Mouse (Mus musculus) forelimb bud, embryonic 11.5 days (tissue): Measurements from ENCODE around the gene Hsd11b1.

ENCODE experiments used
- DNase-seq: peaks from one replicate; pipeline ENCODE4 v3.0.0-alpha.2; 2012; ENCODE audit warnings: low read depth, low spot score

The Hsd11b1 gene

GRCm38 (mm10) chr1:193243571-193244193, 20.2 kb downstream of the Hsd11b1 start:
- DNase-seq, result no peak

GRCm38 (mm10) chr1:193242863-193243262, 21.0 kb downstream of the Hsd11b1 start:
- DNase-seq, result no peak

GRCm38 (mm10) chr1:193242238-193242637, 21.6 kb downstream of the Hsd11b1 start:
- no peak for DNase-seq

GRCm38 (mm10) chr1:193241436-193241835, 22.4 kb downstream of the Hsd11b1 start:
- no peak for DNase-seq

GRCm38 (mm10) chr1:193238426-193238825, 25.4 kb downstream of the Hsd11b1 start:
- no peak for DNase-seq

DNA sequence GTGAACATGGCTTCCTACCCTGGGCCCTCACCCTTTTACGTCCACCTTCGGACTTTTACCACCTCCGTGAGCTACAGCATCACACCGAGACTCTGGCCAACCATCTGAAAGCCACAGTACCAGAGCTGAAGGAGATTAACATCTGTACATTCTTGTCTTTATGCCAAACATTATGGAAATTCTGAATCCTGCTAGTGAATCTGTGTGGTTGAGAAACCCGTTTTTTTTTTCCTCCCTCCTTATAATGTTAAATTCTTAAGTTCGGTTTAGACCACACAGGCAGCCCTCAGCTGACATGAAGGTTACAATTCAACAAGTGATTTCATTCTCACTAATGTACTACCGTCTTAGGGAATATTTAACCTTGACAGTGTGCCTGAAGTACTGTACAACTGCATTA, 28.9 kb downstream of the Hsd11b1 start:
- no peak for DNase-seq

DNA sequence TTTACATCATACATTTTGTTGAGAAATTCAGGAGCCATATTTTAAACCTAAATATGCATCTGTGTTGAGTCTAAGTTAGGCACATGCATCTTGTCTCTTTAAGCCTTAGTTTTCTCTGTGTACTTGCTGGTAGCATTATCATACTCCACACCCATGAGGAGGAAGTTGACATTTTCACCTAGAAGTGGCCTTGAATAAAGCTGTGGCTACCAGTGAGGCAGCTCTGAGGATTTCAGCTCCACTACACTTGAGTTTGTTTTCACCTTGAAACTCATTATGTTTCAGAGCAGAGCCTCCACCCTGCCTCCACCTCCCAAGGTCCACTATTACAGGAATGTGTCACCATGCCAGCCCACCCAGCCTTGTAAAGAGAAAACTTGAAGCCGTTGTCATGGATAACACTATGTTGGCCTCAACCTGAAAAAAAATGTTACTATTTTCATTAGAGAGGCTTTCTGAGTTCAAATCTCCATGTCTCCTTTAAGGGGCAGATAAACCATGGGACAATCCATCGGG, 29.7 kb downstream of the Hsd11b1 start:
- no peak for DNase-seq

DNA sequence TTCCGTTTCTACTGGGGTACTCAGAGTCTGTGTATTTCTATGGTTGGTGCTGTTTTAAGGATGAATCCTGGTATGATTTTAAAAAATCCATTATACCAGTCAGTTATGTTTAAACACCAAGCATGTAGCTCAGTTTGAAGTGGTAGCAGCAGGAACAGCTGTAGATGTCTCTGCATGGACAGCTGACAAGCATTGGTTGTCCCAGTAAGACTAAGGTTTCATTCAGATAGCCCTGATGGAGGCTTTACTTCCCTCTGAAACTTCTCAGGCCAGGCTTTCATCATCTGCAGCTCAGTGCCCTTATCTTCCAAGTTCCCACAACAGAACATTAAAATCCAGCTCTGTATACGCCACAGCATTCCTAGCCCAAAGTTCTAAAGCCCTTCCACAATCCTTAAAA, 31.1 kb downstream of the Hsd11b1 start:
- no peak for DNase-seq

DNA sequence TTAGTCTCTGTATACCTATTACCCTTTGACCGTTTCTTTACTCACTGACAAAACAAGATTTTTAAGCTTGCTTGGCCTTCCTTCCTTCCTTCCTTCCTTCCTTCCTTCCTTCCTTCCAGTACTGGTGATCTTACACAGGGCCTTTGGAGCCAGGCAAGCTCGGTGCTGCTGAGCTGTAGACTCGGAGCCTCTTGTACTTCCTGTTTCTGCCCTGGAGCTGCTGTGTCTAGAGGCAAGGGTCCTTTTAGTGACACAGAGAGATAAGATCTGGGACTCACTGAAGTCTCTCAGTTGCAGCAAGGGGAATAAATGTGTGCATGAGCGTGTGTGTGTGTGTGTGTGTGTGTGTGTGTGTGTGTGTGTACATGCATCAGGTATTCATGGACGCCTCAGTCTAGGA, 32.9 kb downstream of the Hsd11b1 start:
- DNase-seq, result no peak

GRCm38 (mm10) chr1:193230531-193230930, 33.3 kb downstream of the Hsd11b1 start:
- DNase-seq, result no peak

DNA sequence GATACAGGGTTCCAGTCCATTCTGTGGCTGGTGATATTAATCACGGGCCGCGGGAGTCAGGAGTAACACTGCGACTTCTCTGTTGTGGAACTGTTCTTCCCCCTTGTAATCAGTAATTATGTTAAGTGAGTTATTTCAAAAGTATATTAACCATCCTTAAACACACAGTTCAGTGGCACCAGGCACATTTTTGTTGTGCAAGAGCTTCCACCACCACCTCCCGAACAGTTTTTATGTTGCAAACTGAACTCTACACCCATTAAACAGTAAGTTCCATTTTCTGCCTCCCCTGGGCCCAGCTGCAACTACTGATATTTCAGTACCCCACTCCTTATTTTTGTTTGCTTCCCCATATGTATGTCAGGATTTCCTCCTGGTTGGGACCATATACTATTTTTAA, 34.3 kb downstream of the Hsd11b1 start:
- DNase-seq, result no peak

DNA sequence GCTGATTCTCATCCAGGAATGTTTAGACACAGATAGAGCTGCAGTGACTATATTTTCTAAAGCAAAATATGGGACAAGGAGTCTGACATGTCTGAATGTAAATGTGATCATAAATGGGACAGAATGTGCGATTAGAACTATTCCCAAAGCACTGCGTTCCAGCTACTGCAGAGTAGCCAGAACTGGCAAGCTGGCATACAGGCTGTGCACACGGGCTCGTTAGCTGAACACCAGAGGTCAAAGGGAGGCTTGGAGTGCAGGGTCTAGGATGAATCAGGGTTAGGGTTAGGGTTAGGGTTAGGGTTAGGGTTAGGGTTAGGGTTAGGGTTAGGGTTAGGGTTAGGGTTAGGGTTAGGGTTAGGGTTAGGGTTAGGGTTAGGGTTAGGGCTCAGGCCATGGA, 36.3 kb downstream of the Hsd11b1 start:
- DNase-seq, result peak; percentile 37

DNA sequence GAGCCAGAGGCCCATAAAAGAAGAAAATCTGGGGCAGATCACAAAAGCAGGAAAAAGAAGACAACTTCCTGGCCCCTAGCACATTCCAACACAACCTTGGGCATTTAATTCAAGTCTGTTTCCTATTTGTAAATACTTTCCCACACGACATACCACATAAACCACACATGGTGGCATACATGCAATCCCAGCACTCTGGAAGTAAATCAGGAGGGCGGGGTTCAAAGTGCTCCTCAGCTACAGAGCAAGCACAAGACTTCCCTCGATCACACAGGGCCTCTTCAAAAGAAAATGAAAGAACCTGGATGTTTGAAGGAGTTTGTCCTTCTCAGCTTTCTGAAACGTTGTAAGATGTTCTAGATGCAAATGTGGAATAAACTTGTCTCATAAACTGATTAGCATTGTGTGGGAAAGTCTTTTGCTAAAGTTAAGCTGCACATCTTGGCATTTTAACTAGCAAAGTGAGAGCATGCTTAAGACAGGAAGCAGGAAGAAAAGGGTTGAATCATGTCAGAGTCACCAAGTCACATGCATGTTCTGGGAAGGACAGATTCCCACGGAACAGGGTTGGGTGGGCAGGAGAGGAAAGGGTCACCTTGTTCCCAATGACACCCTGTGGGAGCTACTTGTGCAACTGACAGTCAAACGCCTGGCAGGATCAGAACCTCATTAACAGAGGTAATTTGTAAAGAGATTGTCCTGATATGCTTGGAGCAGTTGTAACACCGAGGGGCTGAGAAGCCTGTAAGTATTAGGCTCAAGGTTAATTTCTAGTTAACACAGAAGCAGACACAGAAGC, 37.0 kb downstream of the Hsd11b1 start:
- DNase-seq, result peak; percentile 49

DNA sequence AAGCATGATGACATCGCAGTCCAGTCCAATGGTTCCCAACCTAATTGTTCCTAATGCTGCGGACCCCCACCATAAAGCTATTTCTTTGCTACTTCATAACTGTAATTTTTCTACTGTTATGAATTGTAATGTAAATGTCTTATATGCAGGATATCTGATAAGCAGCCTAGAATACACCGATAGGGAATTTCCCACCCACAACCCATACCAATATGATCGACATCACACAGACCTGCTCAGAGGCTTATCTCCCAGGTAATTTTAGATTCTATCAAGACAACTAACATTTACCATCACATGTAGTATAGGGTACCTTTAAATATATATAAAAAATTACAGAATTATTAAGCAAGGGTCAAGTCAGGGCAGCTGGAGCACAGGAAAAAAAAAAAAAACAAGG, 37.8 kb downstream of the Hsd11b1 start:
- no peak for DNase-seq

DNA sequence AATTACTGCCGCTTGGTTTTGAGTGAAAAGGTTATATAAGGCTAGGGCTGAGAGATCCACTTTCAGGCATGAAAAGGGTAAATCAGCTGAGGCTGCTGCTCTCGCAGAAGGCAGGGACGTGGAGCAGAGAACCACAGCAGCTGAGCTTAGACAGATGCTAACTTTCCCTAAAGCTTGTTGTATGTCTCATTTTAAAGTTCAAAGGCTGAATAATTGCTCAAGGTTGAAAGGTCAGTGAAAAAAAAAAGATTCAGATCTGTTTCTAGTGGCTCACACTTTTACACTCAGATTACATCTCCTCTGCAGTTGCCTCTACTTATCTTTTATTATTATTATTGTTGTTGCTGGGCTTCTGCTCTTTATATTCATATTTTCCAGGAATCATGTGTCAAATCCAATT, 38.3 kb downstream of the Hsd11b1 start:
- DNase-seq, result peak; percentile 28

DNA sequence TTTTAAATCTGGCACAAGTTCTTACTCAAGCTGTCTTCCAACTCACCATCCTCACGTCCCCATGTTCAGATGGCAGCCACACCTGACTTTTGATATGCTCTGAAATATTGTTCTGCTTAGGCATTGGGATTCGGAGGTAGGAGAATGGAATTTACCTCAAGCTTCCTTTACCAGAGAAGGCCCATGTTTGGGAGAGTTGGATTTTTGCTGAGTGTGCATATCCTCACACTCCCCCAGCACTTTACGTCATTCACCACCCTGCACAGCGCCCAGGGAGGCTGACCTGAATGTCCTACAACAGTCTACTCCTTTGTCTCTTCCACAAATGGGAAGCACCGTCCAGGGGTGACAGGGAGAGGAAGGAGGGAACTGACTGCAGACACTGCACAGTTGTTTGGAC, 43.5 kb downstream of the Hsd11b1 start:
- no peak for DNase-seq

GRCm38 (mm10) chr1:193216000-193216399, 47.9 kb downstream of the Hsd11b1 start:
- no peak for DNase-seq

- no peak for DNase-seq
Observed at GRCm38 (mm10) chr1:193214053-193214452, 49.8 kb downstream of the Hsd11b1 start.

DNA sequence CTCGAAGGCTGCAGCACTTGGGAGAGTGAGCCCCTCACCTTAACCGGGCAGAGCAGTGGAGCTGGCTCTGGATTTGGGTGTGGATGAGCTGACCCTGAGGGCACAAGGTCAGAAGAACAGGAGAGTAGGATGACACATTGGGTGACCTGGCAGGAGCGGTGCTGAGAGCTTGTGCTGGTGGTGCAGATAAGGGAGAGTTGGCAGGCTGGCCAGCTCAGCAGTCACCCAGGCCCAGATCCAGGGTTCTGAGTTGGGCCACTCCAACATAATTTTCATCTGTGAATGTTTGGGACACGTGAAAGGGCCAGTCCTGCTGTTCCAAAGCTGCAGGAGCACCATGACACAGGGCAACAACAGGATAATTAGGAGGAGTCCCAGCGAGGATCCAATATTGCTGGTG, 52.5 kb downstream of the Hsd11b1 start:
- DNase-seq, result no peak

DNA sequence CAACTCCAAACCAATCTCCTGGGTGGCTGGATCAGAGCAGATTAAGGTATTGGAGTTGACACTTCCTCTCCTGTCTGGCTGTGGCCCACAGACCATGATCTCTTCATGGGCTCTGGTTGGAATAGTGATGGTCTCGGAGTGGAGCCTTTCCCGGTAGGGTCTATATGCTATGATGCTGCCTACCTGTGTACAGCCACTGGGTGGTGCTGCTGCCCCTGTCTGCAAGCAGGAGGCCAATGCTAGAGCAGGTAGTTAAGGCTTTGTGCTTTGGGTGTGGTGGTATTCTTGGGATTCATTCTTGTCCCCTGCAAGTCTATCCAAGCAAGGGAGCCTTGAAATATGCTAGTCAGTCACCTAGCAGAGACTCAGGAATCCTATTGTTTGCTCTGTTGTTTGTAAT, 55.7 kb downstream of the Hsd11b1 start:
- peak; percentile 28 for DNase-seq

DNA sequence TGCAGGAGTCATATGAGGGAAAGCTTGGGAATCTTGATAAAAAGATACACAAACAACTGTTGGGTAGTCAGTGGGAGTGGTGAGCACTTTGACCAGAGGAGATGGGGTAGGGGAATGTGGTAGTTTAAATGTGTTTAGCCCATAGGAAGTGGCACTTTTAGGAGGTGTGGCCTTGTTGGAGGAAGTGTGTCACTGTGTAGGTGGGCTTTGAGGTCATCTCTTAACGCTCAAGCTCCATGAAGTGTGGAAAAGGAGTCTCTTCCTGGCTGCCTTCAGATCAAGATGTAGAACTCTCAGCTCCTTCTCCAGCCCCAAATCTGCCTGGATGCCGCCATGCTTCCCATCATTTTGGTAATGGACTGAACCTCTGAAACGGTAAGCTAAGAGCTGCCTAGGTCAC, 56.4 kb downstream of the Hsd11b1 start, which contains the start of gene Lamb3:
TSS of gene Lamb3 (plus strand) at position 197 of the 400 bp plus-strand sequence.
- DNase-seq, result no peak

DNA sequence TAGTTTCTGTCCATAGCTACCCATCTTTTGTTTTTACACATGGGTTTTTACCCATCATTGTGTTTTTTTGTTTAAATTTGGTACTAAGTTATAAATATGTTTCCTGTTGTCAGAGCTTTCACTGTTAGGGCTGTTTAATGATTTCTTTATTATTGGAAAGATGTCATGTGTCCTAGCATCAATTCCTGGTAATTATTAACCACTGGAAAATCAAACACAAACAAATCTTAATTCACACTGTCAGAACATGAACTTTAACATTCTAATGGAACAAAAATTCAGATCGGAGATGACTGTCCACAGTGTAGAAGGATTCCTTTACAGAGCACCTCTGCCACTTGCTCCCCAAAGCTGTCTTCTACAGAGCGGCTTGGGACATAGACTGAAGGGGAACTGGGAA, 58.4 kb downstream of the Hsd11b1 start:
- no peak for DNase-seq

GRCm38 (mm10) chr1:193203821-193204220, 60.1 kb downstream of the Hsd11b1 start:
- DNase-seq, result no peak
